Mouse (Mus musculus) embryo, embryonic 10.5 days (tissue): Measurements from ENCODE around the gene Thoc6.
A peak's percentile ranks its signal among the peaks of the same experiment; 100 is the strongest.

ENCODE experiments used
- DNase-seq: peaks from one replicate; pipeline ENCODE4 v3.0.0-alpha.2; 2015; ENCODE audit warnings: low spot score

The Thoc6 gene

DNA sequence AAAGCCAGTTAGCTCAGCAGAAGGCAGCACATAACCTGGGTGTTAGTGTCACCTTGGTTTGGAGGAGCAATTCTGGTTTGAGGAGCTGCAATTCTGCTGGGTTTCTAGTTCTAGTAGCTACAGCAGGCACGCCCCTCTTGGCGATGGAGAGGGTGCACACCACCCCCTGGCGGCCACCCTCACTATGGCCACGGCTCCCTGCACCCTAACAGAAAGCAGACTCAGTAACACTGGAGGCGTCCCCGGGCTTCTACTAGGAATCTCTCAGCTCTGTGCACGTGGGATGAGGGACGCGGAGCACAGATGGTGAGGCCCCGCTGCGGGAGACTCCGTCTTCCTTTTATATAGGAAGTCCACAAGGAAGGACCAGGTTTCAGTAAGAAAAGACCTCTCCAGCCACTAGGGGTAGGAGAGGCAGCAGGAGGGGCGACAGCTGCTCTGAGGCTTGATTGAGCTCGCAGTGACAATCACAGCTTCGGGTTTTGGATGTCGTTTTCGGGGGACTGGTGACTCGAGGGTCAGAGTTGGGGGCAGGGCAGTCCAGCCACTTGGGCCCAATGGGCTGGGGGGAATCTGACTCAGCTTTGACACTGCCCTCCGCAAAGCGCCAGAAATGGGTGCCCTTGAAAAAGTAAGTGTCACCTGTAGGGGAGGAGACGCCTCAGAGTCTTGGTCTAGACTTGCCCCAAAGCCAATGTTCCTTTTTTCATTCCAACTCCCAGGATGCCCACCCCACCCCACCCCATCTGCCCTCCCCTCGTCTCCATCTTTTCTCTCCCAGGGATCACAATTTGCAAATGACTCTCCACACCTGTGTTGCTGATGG lies 43.3 kb downstream of the Thoc6 start:
- peak; percentile 84 for DNase-seq

- DNase-seq: no peak
Measured at GRCm38 (mm10) chr17:23627813-23628212, 45.9 kb downstream of the Thoc6 start.

- no peak for DNase-seq
Measured at GRCm38 (mm10) chr17:23620351-23620750, 53.3 kb downstream of the Thoc6 start.
